Mouse (Mus musculus): ENCODE results near the gene Alox12. TPM values are rescaled to one million over a fixed set of nuclear protein-coding genes. Genes with fewer than 3 reads are reported as not detected.

Alox12 gene
- total RNA-seq, 2 experiments from 2014 or later = 1.2 to 1.5 TPM

- no peak for DNase-seq (ENCODE audit: low spot score)
Observed at GRCm38 (mm10) chr11:70193354-70194285, 61.5 kb downstream of the Alox12 start.

GRCm38 (mm10) chr11:70192157-70192556 is 63.0 kb downstream of the Alox12 start:
- DNase-seq (ENCODE audit: low spot score) = no peak

Small RNA genes within 50 kb of the gene (microRNA-seq; reads per million reads assigned to microRNA genes)
- gene Mir195a = 14,634 reads per million, percentile 94 among the genes with 10 or more reads in this experiment
- not detected for gene Mir497
- gene Mir497b = not detected

Other genes starting within 250 kb of the Alox12 start
- gene Acadvl, start 239.9 kb downstream of the Alox12 start, total RNA-seq (2021) = 100 to 1,000 TPM; 319 to 378 TPM
- 1 to 10 TPM; 3.4 to 5.3 TPM for gene Dlg4, start 238.4 kb downstream of the Alox12 start, total RNA-seq (2021)
- not detected for gene Asgr1, start 201.3 kb downstream of the Alox12 start, total RNA-seq (2021)
- under 1 TPM in 1 of 2 experiments, not detected in 1; 0.47 TPM for gene Asgr2, start 162.7 kb downstream of the Alox12 start, total RNA-seq (2021)
- 1 to 10 TPM in 1 of 2 experiments, under 1 TPM in 1; 0.87 to 2.0 TPM for gene Mgl2, start 125.0 kb downstream of the Alox12 start, total RNA-seq (2021)
- gene Clec10a, start 99.2 kb downstream of the Alox12 start, total RNA-seq (2021) = 1 to 10 TPM; 3.2 to 3.3 TPM
- under 1 TPM in 1 of 2 experiments, not detected in 1; 0.50 TPM for gene Slc16a11, start 42.6 kb downstream of the Alox12 start, total RNA-seq (2021)
- gene Slc16a13, start 34.3 kb downstream of the Alox12 start, total RNA-seq (2021) = under 1 TPM; 0.14 to 0.50 TPM
- gene Bcl6b, start 25.6 kb downstream of the Alox12 start, total RNA-seq (2021) = 1 to 10 TPM in 1 of 2 experiments, under 1 TPM in 1; 0.82 to 5.1 TPM
- 10 to 100 TPM; 30.3 to 30.7 TPM for gene 0610010K14Rik, start 17.4 kb downstream of the Alox12 start, total RNA-seq (2021)
- 1 to 10 TPM; 3.2 to 3.3 TPM for gene Gm21988, start 15.5 kb downstream of the Alox12 start, total RNA-seq (2021)
- gene Rnasek, start 15.5 kb downstream of the Alox12 start, total RNA-seq (2021) = 100 to 1,000 TPM; 120 to 133 TPM
- not detected for gene Alox12e, start 67.3 kb upstream of the Alox12 start, total RNA-seq (2021)
- under 1 TPM; 0.12 to 0.34 TPM for gene Alox15, start 96.7 kb upstream of the Alox12 start, total RNA-seq (2021)
- gene Pelp1, start 154.7 kb upstream of the Alox12 start, total RNA-seq (2021) = 10 to 100 TPM; 17.9 to 19.2 TPM
- gene Arrb2, start 177.3 kb upstream of the Alox12 start, total RNA-seq (2021) = 1 to 10 TPM; 7.6 to 9.0 TPM
- 1 to 10 TPM; 4.2 to 4.9 TPM for gene Med11, start 196.6 kb upstream of the Alox12 start, total RNA-seq (2021)
- gene Zmynd15, start 204.1 kb upstream of the Alox12 start, total RNA-seq (2021) = under 1 TPM; 0.19 to 0.25 TPM
- 1 to 10 TPM in 1 of 2 experiments, under 1 TPM in 1; 0.73 to 1.2 TPM for gene Cxcl16, start 204.6 kb upstream of the Alox12 start, total RNA-seq (2021)
- gene Tm4sf5, start 249.9 kb upstream of the Alox12 start, total RNA-seq (2021) = not detected